Mouse (Mus musculus) myocyte (in vitro differentiated cells): Measurements from ENCODE around the gene Ankrd23. TPM values are rescaled to one million over a fixed set of nuclear protein-coding genes. Genes with fewer than 3 reads are reported as not detected.
A peak's percentile ranks its signal among the peaks of the same experiment; 100 is the strongest.

Source experiments
- H3K27me3 ChIP-seq: one replicate; pipeline ENCODE4 v1.6.1; 2011; ENCODE audit not compliant: control insufficient read depth, insufficient read depth, insufficient read length
- H3K36me3 ChIP-seq: one replicate; pipeline ENCODE4 v1.6.1; 2011; ENCODE audit not compliant: control insufficient read depth, insufficient read depth
- H3K4me2 ChIP-seq: one replicate; pipeline ENCODE4 v1.6.1; 2011; ENCODE audit warnings: low read depth, control low read depth
- H3K4me3 ChIP-seq: one replicate; pipeline ENCODE4 v1.5.1; 2011; ENCODE audit warnings: mild to moderate bottlenecking, control low read depth, moderate library complexity
- H3K79me2 ChIP-seq: one replicate; pipeline ENCODE4 v1.6.1; 2011; ENCODE audit not compliant: control insufficient read depth, insufficient read depth
- H3ac ChIP-seq: one replicate; pipeline ENCODE4 v1.6.1; 2011; ENCODE audit not compliant: control insufficient read depth, insufficient read length
- CEBPB ChIP-seq: IDR thresholded peaks from 2 replicates; pipeline ENCODE4 v1.6.1; 2011; ENCODE audit warnings: mild to moderate bottlenecking, moderate library complexity; ENCODE audit not compliant: poor library complexity, insufficient read depth, severe bottlenecking
- E2F4 ChIP-seq: IDR thresholded peaks from one replicate; pipeline ENCODE4 v1.6.1; 2011; ENCODE audit warnings: mild to moderate bottlenecking, control low read depth, moderate library complexity; ENCODE audit not compliant: insufficient read depth
- MAX ChIP-seq: IDR thresholded peaks from one replicate; pipeline ENCODE4 v1.6.1; 2011; ENCODE audit warnings: low read depth, mild to moderate bottlenecking, control low read depth
- MYOD1 ChIP-seq, 3 experiments: IDR thresholded peaks; one replicate each; pipeline ENCODE4 v1.6.1; 2011; ENCODE audit warnings: control low read depth in 2 of 3, low read depth in 2 of 3, mild to moderate bottlenecking in 2 of 3, moderate library complexity in 1 of 3; ENCODE audit not compliant: insufficient read length in 2 of 3, control insufficient read depth in 1 of 3
- MYOG ChIP-seq, 3 experiments: IDR thresholded peaks; one replicate each; pipeline ENCODE4 v1.6.1; 2011; ENCODE audit warnings: control low read depth in 2 of 3, low read depth in 2 of 3, mild to moderate bottlenecking in 2 of 3; ENCODE audit not compliant: insufficient read length in 2 of 3, control insufficient read depth in 1 of 3, insufficient read depth in 1 of 3
- POLR2A ChIP-seq: IDR thresholded peaks from one replicate; pipeline ENCODE4 v1.6.1; 2011; ENCODE audit warnings: low read depth, mild to moderate bottlenecking, control low read depth, moderate library complexity; ENCODE audit not compliant: insufficient read length
- POLR2AphosphoS2 ChIP-seq: IDR thresholded peaks from one replicate; pipeline ENCODE4 v1.6.1; 2011; ENCODE audit warnings: low read depth, control low read depth; ENCODE audit not compliant: insufficient read length
- REST ChIP-seq: IDR thresholded peaks from one replicate; pipeline ENCODE4 v1.6.1; 2011; ENCODE audit warnings: mild to moderate bottlenecking, control low read depth, moderate library complexity; ENCODE audit not compliant: insufficient read depth, insufficient read length
- SRF ChIP-seq: IDR thresholded peaks from one replicate; pipeline ENCODE4 v1.6.1; 2011; ENCODE audit warnings: low read depth; ENCODE audit not compliant: control insufficient read depth, insufficient read length
- TCF12 ChIP-seq: IDR thresholded peaks from one replicate; pipeline ENCODE4 v1.6.1; 2011; ENCODE audit warnings: mild to moderate bottlenecking, control low read depth; ENCODE audit not compliant: poor library complexity, insufficient read depth, severe bottlenecking
- TCF3 ChIP-seq: IDR thresholded peaks from one replicate; pipeline ENCODE4 v1.6.1; 2011; ENCODE audit warnings: low read depth, control low read depth; ENCODE audit not compliant: insufficient read length
- USF1 ChIP-seq: IDR thresholded peaks from one replicate; pipeline ENCODE4 v1.6.1; 2011; ENCODE audit warnings: low read depth, mild to moderate bottlenecking, control low read depth, moderate library complexity
- polyA plus RNA-seq: library from polyadenylated mRNA; unstranded; fragments of >200 nt; fragmentation: generic; extraction: Trizol; gene quantifications from one replicate; pipeline ENCODE4 v1.2.1, GENCODE M21; 2012; ENCODE audit warnings: missing spikeins

Ankrd23 gene
- polyA plus RNA-seq, 1 experiment, result 78.6 TPM

DNA sequence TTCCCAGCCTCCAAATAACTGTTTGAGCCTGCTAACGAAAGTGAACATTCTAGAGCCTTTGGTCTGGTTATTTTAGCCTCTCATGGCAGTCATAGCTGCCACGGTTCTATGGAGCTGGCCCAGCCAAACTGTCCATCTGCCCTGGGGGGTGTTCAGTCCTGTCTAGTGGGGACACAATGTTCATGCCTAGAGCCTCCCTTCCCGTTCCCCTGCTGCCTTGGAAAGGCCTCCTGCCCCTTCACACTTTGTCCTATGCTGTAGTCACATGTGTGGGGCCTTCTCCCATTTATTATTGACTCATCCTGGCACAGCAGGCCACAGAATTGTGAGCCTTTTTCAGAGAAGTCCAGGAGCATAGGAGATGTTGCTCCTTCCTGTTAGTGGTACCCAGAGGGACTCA is 18.4 kb downstream of the Ankrd23 start:
- no peak overlapping the region for H3K4me3 ChIP-seq
- no peaks in the 10 kb centered on the region for H3K27me3 ChIP-seq
- H3K4me2 ChIP-seq, result no peak overlapping the region
- H3ac ChIP-seq, result no peak overlapping the region
- peaks cover 33% of the 10 kb centered on the region for H3K79me2 ChIP-seq
- TF ChIP-seq SRF, result no peak
- TF ChIP-seq POLR2AphosphoS2, result no peak
- TF ChIP-seq REST, result no peak
- TF ChIP-seq TCF3, result no peak
- TF ChIP-seq USF1, result no peak
- TF ChIP-seq CEBPB, result no peak
- no peak for TF ChIP-seq POLR2A
- no peak for TF ChIP-seq MAX
- no peak for TF ChIP-seq E2F4
- no peak for TF ChIP-seq MYOG (IDR thresholded peaks at IDR 0.05; ENCODE audit: control insufficient read depth in 1 of 3, insufficient read depth in 1 of 3, insufficient read length in 2 of 3, low read depth in 2 of 3)
- peaks cover 7% of the 10 kb centered on the region for H3K36me3 ChIP-seq

DNA sequence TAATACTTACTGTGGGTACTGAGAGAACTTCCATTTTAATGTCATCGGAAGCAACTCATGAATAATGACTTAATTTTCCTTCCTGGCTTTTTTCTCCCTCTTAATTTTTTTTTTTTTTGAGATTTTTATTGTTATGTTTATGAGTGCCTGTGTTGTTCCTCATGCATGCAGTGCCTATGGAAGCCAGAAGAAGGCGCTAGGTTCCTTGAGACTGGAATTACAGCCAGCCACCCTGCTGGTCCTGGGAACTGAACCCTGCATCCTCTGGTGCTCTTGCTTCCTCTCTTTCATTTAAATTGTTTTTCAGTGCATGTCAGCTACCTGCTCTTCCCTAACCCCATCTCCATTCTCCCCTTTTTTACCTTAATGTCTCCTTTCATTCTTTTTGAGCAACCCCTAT is 23.0 kb downstream of the Ankrd23 start:
- Histone ChIP-seq H3ac (no peak overlapping the region), H3K27me3 (no peaks in the 10 kb centered on the region), H3K79me2 (peaks cover 39% of the 10 kb centered on the region), H3K36me3 (no peaks in the 10 kb centered on the region), H3K4me2 (peak overlapping the region; percentile 100), H3K4me3 (peak overlapping the region; percentile 39)
- TF ChIP-seq MYOG (IDR thresholded peaks at IDR 0.05; ENCODE audit: control insufficient read depth in 1 of 3, insufficient read depth in 1 of 3, insufficient read length in 2 of 3, low read depth in 2 of 3) (no peak), REST (no peak), TCF3 (no peak), POLR2A (no peak), E2F4 (no peak)

DNA sequence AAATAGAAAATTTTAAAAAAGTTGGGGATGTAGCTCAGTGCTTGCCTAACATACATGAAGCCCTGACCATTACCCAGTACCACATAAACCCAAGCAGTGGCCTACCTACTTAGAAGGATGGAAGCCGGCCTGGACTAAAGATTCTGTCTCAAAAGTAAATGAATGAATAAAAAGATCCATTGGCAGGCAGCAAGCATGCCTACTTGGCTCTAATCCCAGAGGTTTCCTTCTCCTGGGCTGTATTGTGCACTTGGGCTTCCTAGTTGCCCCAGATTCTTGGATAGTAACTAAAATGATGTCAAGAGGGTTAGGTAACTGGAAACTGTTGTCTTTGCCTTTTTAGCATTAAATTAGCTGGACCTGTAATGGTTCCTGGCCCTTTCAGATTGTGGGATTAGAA is 23.4 kb downstream of the Ankrd23 start:
- Histone ChIP-seq H3K79me2 (peaks cover 39% of the 10 kb centered on the region), H3ac (peak overlapping the region; percentile 67), H3K36me3 (no peaks in the 10 kb centered on the region), H3K4me3 (peak overlapping the region; percentile 39), H3K4me2 (peak overlapping the region; percentile 100), H3K27me3 (no peaks in the 10 kb centered on the region)
- TF ChIP-seq USF1 (no peak), MAX (no peak), CEBPB (no peak), POLR2A (no peak), TCF12 (no peak), MYOD1 (IDR thresholded peaks at IDR 0.05; ENCODE audit: control insufficient read depth in 1 of 3, insufficient read length in 2 of 3, low read depth in 2 of 3) (no peak), SRF (no peak), MYOG (IDR thresholded peaks at IDR 0.05; ENCODE audit: control insufficient read depth in 1 of 3, insufficient read depth in 1 of 3, insufficient read length in 2 of 3, low read depth in 2 of 3) (no peak), POLR2AphosphoS2 (no peak), E2F4 (no peak), REST (no peak), TCF3 (no peak)

DNA sequence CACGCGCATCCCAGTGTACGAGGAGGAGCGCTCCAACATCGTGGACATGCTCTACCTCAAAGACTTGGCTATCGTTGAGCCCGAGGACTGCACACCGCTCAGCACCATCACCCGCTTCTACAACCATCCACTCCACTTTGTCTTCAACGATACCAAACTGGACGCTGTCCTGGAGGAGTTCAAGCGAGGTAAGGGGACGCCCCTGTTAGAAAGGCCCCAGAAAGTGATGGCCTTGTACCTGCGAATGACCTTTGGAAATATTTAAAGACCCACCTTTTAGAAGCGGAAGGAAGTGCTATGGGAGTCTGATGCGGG is 23.8 kb downstream of the Ankrd23 start:
- Histone ChIP-seq H3K4me2 (peak overlapping the region; percentile 100), H3K27me3 (no peaks in the 10 kb centered on the region), H3K79me2 (peaks cover 39% of the 10 kb centered on the region), H3ac (peak overlapping the region; percentile 67), H3K36me3 (no peaks in the 10 kb centered on the region), H3K4me3 (peak overlapping the region; percentile 39)
- TF ChIP-seq POLR2AphosphoS2 (no peak), MYOG (IDR thresholded peaks at IDR 0.05; ENCODE audit: control insufficient read depth in 1 of 3, insufficient read depth in 1 of 3, insufficient read length in 2 of 3, low read depth in 2 of 3) (no peak), MYOD1 (IDR thresholded peaks at IDR 0.05; ENCODE audit: control insufficient read depth in 1 of 3, insufficient read length in 2 of 3, low read depth in 2 of 3) (no peak), MAX (no peak), POLR2A (no peak), REST (no peak), E2F4 (no peak), TCF12 (no peak), SRF (no peak), USF1 (no peak), CEBPB (no peak), TCF3 (no peak)
